Mouse (Mus musculus): Measurements from ENCODE around the gene Ubxn7. TPM values are rescaled to one million over a fixed set of nuclear protein-coding genes. Genes with fewer than 3 reads are reported as not detected.
A peak's percentile ranks its signal among the peaks of the same experiment; 100 is the strongest.

The Ubxn7 gene
- polyA plus RNA-seq, 1 experiment from 2014 or later: 13.2 TPM

DNA sequence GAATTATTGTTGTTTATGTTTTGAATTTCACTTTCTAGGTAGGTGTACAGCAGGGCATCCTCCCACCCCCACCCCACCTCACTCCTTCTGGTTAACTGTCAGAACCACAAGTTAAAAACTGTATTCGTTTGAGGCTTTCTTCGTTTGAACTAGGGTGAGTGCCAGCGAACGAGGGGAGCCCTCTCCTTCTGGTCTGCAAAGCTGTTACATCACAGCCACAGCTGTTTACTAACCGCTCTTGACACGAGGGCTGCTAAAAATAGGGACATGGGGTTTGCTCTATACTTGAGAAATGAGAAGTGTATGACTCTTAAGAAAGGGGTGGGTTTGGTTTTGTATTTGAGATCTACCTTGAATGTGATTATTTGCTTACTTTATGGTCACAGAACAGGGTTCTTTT is 102.0 kb downstream of the Ubxn7 start:
- ATAC-seq (peak; percentile 76), DNase-seq (ENCODE audit: low spot score) (peak; percentile 96)
- Histone ChIP-seq H3K9me3 (ENCODE audit: low read length) (no peaks in the 10 kb centered on the region), H3K9ac (replicated peaks; ENCODE audit: low read depth) (no peak overlapping the region), H3K36me3 (ENCODE audit: insufficient read depth, low read length) (no peaks in the 10 kb centered on the region), H3K27me3 (replicated peaks; ENCODE audit: insufficient read depth, low read length) (no peaks in the 10 kb centered on the region), H3K27ac (ENCODE audit: low read length) (peak overlapping the region; percentile 39; the same call in 1 of the 2 replicates), H3K4me2 (replicated peaks; ENCODE audit: low read depth, low read length) (peak overlapping the region; percentile 18), H3K4me3 (ENCODE audit: low read depth, low read length) (no peak overlapping the region), H3K4me1 (ENCODE audit: insufficient read depth, low read depth, low read length) (no peaks in the 10 kb centered on the region)
- 19% methylated on average over 6 of the region's 6 CpGs for WGBS
- peak; percentile 95 for TF ChIP-seq EP300 (IDR thresholded peaks at IDR 0.05)
- no peak for TF ChIP-seq CTCF (IDR thresholded peaks at IDR 0.05)

DNA sequence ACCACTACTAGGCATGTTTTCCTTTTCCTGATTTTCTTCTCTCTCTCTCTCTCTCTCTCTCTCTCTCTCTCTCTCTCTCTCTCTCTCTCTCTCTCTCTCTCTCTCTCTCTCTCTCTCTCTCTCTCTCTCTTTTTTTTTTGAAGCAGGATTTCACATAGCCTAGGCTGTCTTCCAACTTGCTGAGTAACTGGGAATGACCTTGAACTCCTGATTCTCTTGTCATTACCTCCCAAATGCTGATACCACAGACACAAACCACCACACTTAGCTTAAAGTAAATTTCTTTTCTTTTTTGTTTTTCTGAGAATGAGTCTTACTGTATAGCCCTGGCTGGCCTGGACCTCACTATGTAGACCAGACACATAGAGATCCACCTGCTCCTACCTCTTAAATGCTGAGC is 102.6 kb downstream of the Ubxn7 start:
- Histone ChIP-seq H3K27me3 (replicated peaks; ENCODE audit: insufficient read depth, low read length) (no peaks in the 10 kb centered on the region), H3K4me2 (replicated peaks; ENCODE audit: low read depth, low read length) (no peak overlapping the region), H3K9ac (replicated peaks; ENCODE audit: low read depth) (no peak overlapping the region), H3K9me3 (ENCODE audit: low read length) (no peaks in the 10 kb centered on the region), H3K36me3 (ENCODE audit: insufficient read depth, low read length) (no peaks in the 10 kb centered on the region), H3K4me3 (ENCODE audit: low read depth, low read length) (no peak overlapping the region), H3K27ac (ENCODE audit: low read length) (0 out of 2 replicates have a peak overlapping the region, but pooled peaks have one; percentile 14), H3K4me1 (ENCODE audit: insufficient read depth, low read depth, low read length) (no peaks in the 10 kb centered on the region)
- ATAC-seq: no peak
- TF ChIP-seq EP300 (IDR thresholded peaks at IDR 0.05): no peak
- TF ChIP-seq CTCF (IDR thresholded peaks at IDR 0.05): no peak
- DNase-seq (ENCODE audit: low spot score): no peak

DNA sequence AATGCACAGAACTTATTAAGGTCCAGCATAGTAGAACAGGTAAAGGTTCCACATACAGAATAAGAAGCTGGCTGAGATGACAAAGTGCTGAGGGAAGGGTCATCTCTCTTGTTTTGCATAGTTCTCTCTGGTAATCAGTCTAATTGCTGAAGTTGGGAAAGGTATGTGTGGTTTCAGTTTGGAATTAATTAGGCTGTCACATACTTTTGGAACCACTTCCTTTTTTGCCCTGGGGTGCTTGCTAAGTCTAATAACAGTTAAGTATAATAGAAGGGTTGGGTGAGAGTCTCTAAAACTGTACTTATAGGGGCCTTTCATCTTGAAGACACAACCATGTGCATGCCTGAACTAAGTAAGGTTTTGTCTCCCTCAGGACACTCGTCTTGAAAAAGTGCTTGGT is 104.6 kb downstream of the Ubxn7 start:
- TF ChIP-seq EP300 (IDR thresholded peaks at IDR 0.05) (no peak), CTCF (IDR thresholded peaks at IDR 0.05) (no peak)
- ATAC-seq: no peak
- no peak for DNase-seq (ENCODE audit: low spot score)
- H3K27ac ChIP-seq (ENCODE audit: low read length): no peak overlapping the region
- no peaks in the 10 kb centered on the region for H3K36me3 ChIP-seq (ENCODE audit: insufficient read depth, low read length)
- no peak overlapping the region for H3K4me2 ChIP-seq (replicated peaks; ENCODE audit: low read depth, low read length)
- H3K4me1 ChIP-seq (ENCODE audit: insufficient read depth, low read depth, low read length): no peaks in the 10 kb centered on the region
- H3K9me3 ChIP-seq (ENCODE audit: low read length): no peaks in the 10 kb centered on the region
- no peak overlapping the region for H3K9ac ChIP-seq (replicated peaks; ENCODE audit: low read depth)
- H3K4me3 ChIP-seq (ENCODE audit: low read depth, low read length): no peak overlapping the region
- H3K27me3 ChIP-seq (replicated peaks; ENCODE audit: insufficient read depth, low read length): no peaks in the 10 kb centered on the region
- 52% methylated on average over 1 of the region's 1 CpGs for WGBS

DNA sequence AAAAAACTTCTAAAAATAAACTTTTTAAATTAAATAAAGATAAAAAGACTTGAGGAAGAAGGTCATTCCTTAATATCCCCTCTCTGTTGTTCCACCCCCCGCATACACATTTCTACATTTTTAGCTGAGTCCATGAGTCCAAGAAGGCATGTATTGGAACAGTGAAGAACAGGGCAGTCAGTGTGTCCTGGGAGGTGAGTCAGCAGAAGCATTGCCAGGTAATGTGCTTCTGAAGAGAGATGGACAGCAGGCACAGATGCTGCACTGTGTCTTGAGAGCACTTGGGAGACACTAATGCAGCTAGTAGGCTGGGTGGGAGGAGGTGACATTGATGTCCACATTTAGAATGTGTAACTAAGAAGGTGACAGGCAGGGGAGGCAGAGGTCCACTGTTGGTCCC is 105.2 kb downstream of the Ubxn7 start:
- no peak overlapping the region for H3K4me3 ChIP-seq (ENCODE audit: low read depth, low read length)
- no peaks in the 10 kb centered on the region for H3K9me3 ChIP-seq (ENCODE audit: low read length)
- TF ChIP-seq EP300 (IDR thresholded peaks at IDR 0.05) (no peak), CTCF (IDR thresholded peaks at IDR 0.05) (no peak)
- H3K4me2 ChIP-seq (replicated peaks; ENCODE audit: low read depth, low read length): no peak overlapping the region
- ATAC-seq (no peak), DNase-seq (ENCODE audit: low spot score) (no peak)
- no peaks in the 10 kb centered on the region for H3K27me3 ChIP-seq (replicated peaks; ENCODE audit: insufficient read depth, low read length)
- H3K36me3 ChIP-seq (ENCODE audit: insufficient read depth, low read length): no peaks in the 10 kb centered on the region
- no peak overlapping the region for H3K27ac ChIP-seq (ENCODE audit: low read length)
- WGBS: 95% methylated on average over 1 of the region's 1 CpGs
- H3K4me1 ChIP-seq (ENCODE audit: insufficient read depth, low read depth, low read length): no peaks in the 10 kb centered on the region
- H3K9ac ChIP-seq (replicated peaks; ENCODE audit: low read depth): no peak overlapping the region

DNA sequence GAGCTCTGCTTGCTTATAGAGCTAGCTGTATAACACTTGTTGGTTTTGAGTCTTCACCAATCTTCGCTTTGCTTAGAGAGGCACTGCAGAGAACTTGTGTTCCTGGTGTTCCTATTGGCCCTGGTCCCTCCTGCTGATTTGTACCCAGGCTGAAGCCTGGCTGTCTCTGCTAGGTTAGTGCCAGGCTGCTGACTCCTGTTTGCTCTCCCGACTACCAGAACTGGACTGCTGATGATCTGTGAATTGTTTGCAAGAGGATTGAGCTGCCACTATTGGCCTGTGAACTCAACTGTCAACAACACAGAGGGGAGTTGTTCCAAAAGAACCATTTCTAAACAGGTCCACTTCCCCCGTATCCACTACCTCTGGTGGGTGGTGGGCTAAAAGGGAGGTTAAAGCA is 109.4 kb downstream of the Ubxn7 start:
- TF ChIP-seq EP300 (IDR thresholded peaks at IDR 0.05) (no peak), CTCF (IDR thresholded peaks at IDR 0.05) (no peak)
- ATAC-seq (no peak), DNase-seq (ENCODE audit: low spot score) (no peak)
- H3K27ac ChIP-seq (ENCODE audit: low read length): no peak overlapping the region
- no peaks in the 10 kb centered on the region for H3K4me1 ChIP-seq (ENCODE audit: insufficient read depth, low read depth, low read length)
- no peaks in the 10 kb centered on the region for H3K27me3 ChIP-seq (replicated peaks; ENCODE audit: insufficient read depth, low read length)
- H3K9ac ChIP-seq (replicated peaks; ENCODE audit: low read depth): no peak overlapping the region
- no peak overlapping the region for H3K4me3 ChIP-seq (ENCODE audit: low read depth, low read length)
- WGBS: 82% methylated on average over 3 of the region's 3 CpGs
- no peak overlapping the region for H3K4me2 ChIP-seq (replicated peaks; ENCODE audit: low read depth, low read length)
- no peaks in the 10 kb centered on the region for H3K36me3 ChIP-seq (ENCODE audit: insufficient read depth, low read length)
- no peaks in the 10 kb centered on the region for H3K9me3 ChIP-seq (ENCODE audit: low read length)

Other genes starting within 250 kb of the Ubxn7 start
- 57.7 and 61.4 TPM in 2 replicates for gene Pigx, start 232.5 kb upstream of the Ubxn7 start, polyA plus RNA-seq (2015; fragmentation: Nextera tagmentation; extraction: Ambion mirVana)
- 17.3 and 21.6 TPM in 2 replicates for gene Cep19, start 232.5 kb upstream of the Ubxn7 start, polyA plus RNA-seq (2015; fragmentation: Nextera tagmentation; extraction: Ambion mirVana)
- gene Nrros, start 166.7 kb upstream of the Ubxn7 start, polyA plus RNA-seq (2015; fragmentation: Nextera tagmentation; extraction: Ambion mirVana): 31.5 and 43.5 TPM in 2 replicates
- gene Bex6, start 152.4 kb upstream of the Ubxn7 start, polyA plus RNA-seq (2015; fragmentation: Nextera tagmentation; extraction: Ambion mirVana): 0.18 TPM in 1 of 2 replicates, not detected in the other
- 7.9 and 9.2 TPM in 2 replicates for gene Fbxo45, start 85.1 kb upstream of the Ubxn7 start, polyA plus RNA-seq (2015; fragmentation: Nextera tagmentation; extraction: Ambion mirVana)
- 15.3 and 16.1 TPM in 2 replicates for gene Wdr53, start 85.0 kb upstream of the Ubxn7 start, polyA plus RNA-seq (2015; fragmentation: Nextera tagmentation; extraction: Ambion mirVana)
- 0.10 TPM in 1 of 2 replicates, not detected in the other for gene Smco1, start 60.8 kb upstream of the Ubxn7 start, polyA plus RNA-seq (2015; fragmentation: Nextera tagmentation; extraction: Ambion mirVana)
- 16.5 and 18.6 TPM in 2 replicates for gene Rnf168, start 54.8 kb upstream of the Ubxn7 start, polyA plus RNA-seq (2015; fragmentation: Nextera tagmentation; extraction: Ambion mirVana)
- not detected in 2 replicates for gene Tm4sf19, start 68.2 kb downstream of the Ubxn7 start, polyA plus RNA-seq (2015; fragmentation: Nextera tagmentation; extraction: Ambion mirVana)
- 24.0 and 24.6 TPM in 2 replicates for gene Tctex1d2, start 87.4 kb downstream of the Ubxn7 start, polyA plus RNA-seq (2015; fragmentation: Nextera tagmentation; extraction: Ambion mirVana)
- gene Pcyt1a, start 98.7 kb downstream of the Ubxn7 start, polyA plus RNA-seq (2015; fragmentation: Nextera tagmentation; extraction: Ambion mirVana): 44.9 and 48.0 TPM in 2 replicates
- 0.30 and 0.41 TPM in 2 replicates for gene Slc51a, start 155.6 kb downstream of the Ubxn7 start, polyA plus RNA-seq (2015; fragmentation: Nextera tagmentation; extraction: Ambion mirVana)
- gene Zdhhc19, start 164.0 kb downstream of the Ubxn7 start, polyA plus RNA-seq (2015; fragmentation: Nextera tagmentation; extraction: Ambion mirVana): not detected in 2 replicates

All from lung, postnatal 0 days (tissue).